Mouse (Mus musculus) lung, adult 10 weeks (tissue): ENCODE measurements around the gene Ccn6. TPM values are rescaled to one million over a fixed set of nuclear protein-coding genes. Genes with fewer than 3 reads are reported as not detected.

ENCODE experiments used
- polyA plus RNA-seq: library from polyadenylated mRNA; stranded (reverse); fragments of 350-450 nt; fragmentation: Illumina TruSeq; extraction: RNeasy Lipid Tissue Mini Kit (QIAGEN cat#74804); gene quantifications from one replicate; pipeline ENCODE4 v1.2.3, GENCODE M21; 2014; ENCODE audit warnings: low read depth, low replicate concordance; ENCODE audit not compliant: insufficient read depth

The Ccn6 gene
- polyA plus RNA-seq, result 0.17 TPM

GRCm38 (mm10) chr10:39163694-39164093 lies at the start of gene Ccn6:
Gene Ccn6, minus strand, starts transcription at chr10:39163794.

DNA sequence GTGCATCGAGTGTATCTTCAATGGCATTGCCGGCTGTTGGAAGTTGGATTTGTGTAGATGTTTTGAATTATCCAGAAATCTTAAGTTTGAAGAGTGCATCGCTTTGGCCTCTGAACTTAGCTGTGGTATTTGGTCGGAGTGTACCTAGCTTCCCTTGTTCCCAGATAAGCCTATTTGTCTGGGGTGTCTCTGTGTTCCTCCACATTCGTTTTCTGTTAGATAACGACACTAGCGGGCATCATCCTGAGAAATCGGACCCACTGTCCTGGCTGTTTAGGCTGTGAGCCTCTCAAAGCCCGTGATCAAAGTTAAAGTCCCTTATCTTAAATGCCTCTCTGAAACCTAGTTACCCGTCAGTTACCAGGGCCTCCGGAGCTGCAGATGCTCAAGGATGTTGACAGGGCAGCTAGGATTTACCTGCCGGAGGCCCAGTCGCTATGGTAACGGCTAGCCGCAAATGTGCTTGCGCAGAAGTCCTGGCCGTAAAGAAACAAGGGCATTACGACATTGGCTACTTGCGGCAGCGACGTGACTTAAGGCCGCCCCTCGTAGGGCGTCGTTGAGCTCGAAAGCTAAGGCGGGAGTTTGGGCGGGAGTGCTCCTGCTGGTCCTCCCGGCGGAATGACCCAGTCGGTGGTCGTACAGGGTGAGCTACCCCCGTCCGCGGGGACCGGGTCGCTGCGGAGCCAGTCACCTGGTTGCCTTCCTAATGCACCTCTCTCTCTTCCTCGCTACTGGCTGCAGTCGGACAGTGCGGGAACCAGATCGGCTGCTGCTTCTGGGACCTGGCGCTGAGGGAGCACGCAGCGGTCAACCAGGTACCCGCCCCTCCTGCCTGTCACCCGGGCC lies 29.9 kb downstream of the Ccn6 start, which contains the start of the genes Fam229b and Tube1:
Gene Fam229b (minus strand): TSS at position 453 of the 849 bp plus-strand sequence.
Gene Tube1 (plus strand): TSS at position 515 of the 849 bp plus-strand sequence.

Other genes with a start within 250 kb of the Ccn6 start
- 59.2 TPM for gene Lama4, start 198.3 kb downstream of the Ccn6 start, polyA plus RNA-seq
- gene Fam229b, start 29.9 kb downstream of the Ccn6 start, polyA plus RNA-seq, result 6.2 TPM
- 0.31 TPM for gene Tube1, start 29.8 kb downstream of the Ccn6 start, polyA plus RNA-seq
- 27.0 TPM for gene Fyn, start 205.1 kb upstream of the Ccn6 start, polyA plus RNA-seq